Comparison of ENCODE assay signal across 17 mouse cellular contexts in the genomic region with DNA sequence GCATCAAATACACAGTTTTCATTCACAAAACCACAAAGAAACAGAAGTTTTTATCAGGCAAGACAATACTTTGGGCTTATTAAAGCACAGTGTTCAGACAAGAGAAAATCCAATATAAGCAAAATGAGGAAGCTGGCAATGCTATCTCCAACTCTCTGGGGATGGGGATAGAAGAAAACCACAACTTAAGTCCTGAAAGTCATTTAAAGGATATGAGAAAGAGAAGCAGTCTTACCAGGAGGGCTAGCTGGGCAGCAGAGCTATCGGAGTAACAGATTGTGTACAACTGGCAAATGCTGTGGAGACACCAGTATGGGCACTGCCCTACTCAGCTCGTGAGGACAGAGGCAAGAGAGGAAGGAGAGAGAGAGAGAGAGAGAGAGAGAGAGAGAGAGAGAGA.
"Had no signal": no experiment of that assay in that cellular context is flagged by ENCODE, and none has a peak within 500 bp of the region (broad histone marks: within the 10 kb centered on the region; RNA-seq: fewer than 3 reads in every experiment).

No protein-coding gene starts in this region.

- H3K4me3 ChIP-seq: kidney, embryonic 15.5 days; limb, embryonic 10.5 days; limb, embryonic 13.5 days; liver, embryonic 12.5 days; liver, embryonic 15.5 days; lung, embryonic 15.5 days had no signal

- H3K4me1 ChIP-seq: kidney, embryonic 15.5 days; limb, embryonic 10.5 days; limb, embryonic 13.5 days; liver, embryonic 12.5 days; liver, embryonic 15.5 days had no signal

- ATAC-seq: liver, embryonic 12.5 days had no signal

- H3K27me3 ChIP-seq: kidney, embryonic 15.5 days; limb, embryonic 13.5 days; liver, embryonic 12.5 days; liver, embryonic 15.5 days; lung, embryonic 15.5 days had no signal

- DNase-seq: kidney, adult 8-10 months; kidney, postnatal 10 days; kidney, postnatal 4 days; liver; lung, adult 18-20 months; lung, postnatal 14 days; lung, postnatal 4 days; midbrain, embryonic 14.5 days; thymus, adult 18-20 months; thymus, postnatal 36 days had no signal

- H3K27ac ChIP-seq: kidney, embryonic 15.5 days; limb, embryonic 10.5 days; limb, embryonic 13.5 days; liver, embryonic 12.5 days; liver, embryonic 15.5 days; lung, embryonic 15.5 days had no signal

- H3K4me2 ChIP-seq: kidney, embryonic 15.5 days; limb, embryonic 13.5 days; liver, embryonic 12.5 days; liver, embryonic 15.5 days; lung, embryonic 15.5 days; midbrain, embryonic 11.5 days had no signal

- H3K9me3 ChIP-seq: kidney, embryonic 15.5 days; limb, embryonic 10.5 days; limb, embryonic 13.5 days; liver, embryonic 12.5 days; liver, embryonic 15.5 days; lung, embryonic 15.5 days had no signal

- H3K9ac ChIP-seq: kidney, embryonic 15.5 days; limb, embryonic 13.5 days; liver, embryonic 12.5 days; liver, embryonic 15.5 days; lung, embryonic 15.5 days had no signal

- H3K36me3 ChIP-seq: kidney, embryonic 15.5 days; limb, embryonic 10.5 days; limb, embryonic 13.5 days; liver, embryonic 12.5 days; liver, embryonic 15.5 days; lung, embryonic 15.5 days had no signal
